Mouse (Mus musculus): ENCODE data around the gene Trpm8.

Trpm8 gene

GRCm38 (mm10) chr1:88246386-88246785, 31.1 kb upstream of the Trpm8 start:
- no peak for ATAC-seq (ENCODE audit: insufficient number of reproducible peaks, low FRiP score, low TSS enrichment)

- ATAC-seq (ENCODE audit: insufficient number of reproducible peaks, low FRiP score, low TSS enrichment): no peak
Observed at GRCm38 (mm10) chr1:88247660-88248059, 29.8 kb upstream of the Trpm8 start.

GRCm38 (mm10) chr1:88248658-88249057, 28.8 kb upstream of the Trpm8 start:
- no peak for ATAC-seq (ENCODE audit: insufficient number of reproducible peaks, low FRiP score, low TSS enrichment)

GRCm38 (mm10) chr1:88249596-88249995, 27.9 kb upstream of the Trpm8 start:
- no peak for ATAC-seq (ENCODE audit: insufficient number of reproducible peaks, low FRiP score, low TSS enrichment)

- ATAC-seq (ENCODE audit: insufficient number of reproducible peaks, low FRiP score, low TSS enrichment): no peak
Observed at GRCm38 (mm10) chr1:88250023-88250422, 27.4 kb upstream of the Trpm8 start.

GRCm38 (mm10) chr1:88253106-88253505, 24.4 kb upstream of the Trpm8 start:
- ATAC-seq (ENCODE audit: insufficient number of reproducible peaks, low FRiP score, low TSS enrichment): no peak

- ATAC-seq (ENCODE audit: insufficient number of reproducible peaks, low FRiP score, low TSS enrichment): no peak
Observed at GRCm38 (mm10) chr1:88253540-88253939, 23.9 kb upstream of the Trpm8 start.

- 0 out of 2 replicates have a peak, but pooled peaks have one; percentile 0 for ATAC-seq (ENCODE audit: insufficient number of reproducible peaks, low FRiP score, low TSS enrichment)
Observed at GRCm38 (mm10) chr1:88254793-88255465, 22.5 kb upstream of the Trpm8 start.

GRCm38 (mm10) chr1:88255466-88255857, 22.0 kb upstream of the Trpm8 start:
- ATAC-seq (ENCODE audit: insufficient number of reproducible peaks, low FRiP score, low TSS enrichment): 0 out of 2 replicates have a peak, but pooled peaks have one; percentile 0

- 0 out of 2 replicates have a peak, but pooled peaks have one; percentile 3 for ATAC-seq (ENCODE audit: insufficient number of reproducible peaks, low FRiP score, low TSS enrichment)
Observed at GRCm38 (mm10) chr1:88255989-88256754, 21.3 kb upstream of the Trpm8 start.

- no peak for ATAC-seq (ENCODE audit: insufficient number of reproducible peaks, low FRiP score, low TSS enrichment)
Observed at GRCm38 (mm10) chr1:88256886-88257663, 20.4 kb upstream of the Trpm8 start.

- no peak for ATAC-seq (ENCODE audit: insufficient number of reproducible peaks, low FRiP score, low TSS enrichment)
Observed at GRCm38 (mm10) chr1:88257681-88258080, 19.8 kb upstream of the Trpm8 start.

- ATAC-seq (ENCODE audit: insufficient number of reproducible peaks, low FRiP score, low TSS enrichment): no peak
Observed at GRCm38 (mm10) chr1:88258361-88258760, 19.1 kb upstream of the Trpm8 start.

GRCm38 (mm10) chr1:88258881-88259642, 18.4 kb upstream of the Trpm8 start:
- ATAC-seq (ENCODE audit: insufficient number of reproducible peaks, low FRiP score, low TSS enrichment): no peak

GRCm38 (mm10) chr1:88259643-88260024, 17.8 kb upstream of the Trpm8 start:
- no peak for ATAC-seq (ENCODE audit: insufficient number of reproducible peaks, low FRiP score, low TSS enrichment)

- no peak for ATAC-seq (ENCODE audit: insufficient number of reproducible peaks, low FRiP score, low TSS enrichment)
Observed at GRCm38 (mm10) chr1:88260114-88260513, 17.3 kb upstream of the Trpm8 start.

- no peak for ATAC-seq (ENCODE audit: insufficient number of reproducible peaks, low FRiP score, low TSS enrichment)
Observed at GRCm38 (mm10) chr1:88260604-88261377, 16.7 kb upstream of the Trpm8 start.

GRCm38 (mm10) chr1:88261706-88262105, 15.8 kb upstream of the Trpm8 start:
- no peak for ATAC-seq (ENCODE audit: insufficient number of reproducible peaks, low FRiP score, low TSS enrichment)

GRCm38 (mm10) chr1:88262255-88262654, 15.2 kb upstream of the Trpm8 start:
- no peak for ATAC-seq (ENCODE audit: insufficient number of reproducible peaks, low FRiP score, low TSS enrichment)

- ATAC-seq (ENCODE audit: insufficient number of reproducible peaks, low FRiP score, low TSS enrichment): no peak
Observed at GRCm38 (mm10) chr1:88262961-88263360, 14.5 kb upstream of the Trpm8 start.

All from cerebellum, adult (tissue).